Mouse (Mus musculus) megakaryocyte, embryonic 14.5 days (primary cell): Measurements from ENCODE around the gene Fntb. TPM values are rescaled to one million over a fixed set of nuclear protein-coding genes. Genes with fewer than 3 reads are reported as not detected.

Source experiments
- H3K27me3 ChIP-seq: replicated peaks from 2 replicates; pipeline ENCODE3; 2012; ENCODE audit warnings: inconsistent platforms
- H3K36me3 ChIP-seq: replicated peaks from 2 replicates; pipeline ENCODE3; 2012; ENCODE audit warnings: low read length, inconsistent platforms, mixed read lengths
- H3K4me1 ChIP-seq: 2 replicates; pipeline ENCODE4 v1.6.1; 2012; ENCODE audit warnings: inconsistent platforms
- H3K4me3 ChIP-seq: replicated peaks from 2 replicates; pipeline ENCODE3; 2012; ENCODE audit warnings: moderate library complexity, mild to moderate bottlenecking, inconsistent platforms
- H3K9me3 ChIP-seq: 2 replicates; pipeline ENCODE4 v1.6.1; 2012; ENCODE audit warnings: inconsistent platforms
- FLI1 ChIP-seq: IDR thresholded peaks from 2 replicates; pipeline ENCODE4 v1.6.1; 2012; ENCODE audit warnings: low read length, inconsistent platforms, mixed read lengths
- GATA1 ChIP-seq: IDR thresholded peaks from 3 replicates; pipeline ENCODE4 v1.6.1; 2012; ENCODE audit warnings: mixed read lengths, low read length, inconsistent platforms, borderline replicate concordance
- polyA plus RNA-seq: library from polyadenylated mRNA; stranded (reverse); fragments of >175 nt; gene quantifications from 2 replicates; pipeline ENCODE4 v1.2.3, GENCODE M21; 2012; ENCODE audit warnings: low replicate concordance; ENCODE audit not compliant: insufficient read depth

Fntb gene
- polyA plus RNA-seq, 1 experiment: 13.4 TPM

GRCm38 (mm10) chr12:76909218-76909617 is 143.8 kb downstream of the Fntb start:
- peaks cover 71% of the 10 kb centered on the region for H3K36me3 ChIP-seq
- H3K4me1 ChIP-seq: peaks cover 20% of the 10 kb centered on the region

GRCm38 (mm10) chr12:76910258-76910940 is 145.0 kb downstream of the Fntb start:
- no peaks in the 10 kb centered on the region for H3K27me3 ChIP-seq
- H3K9me3 ChIP-seq: no peaks in the 10 kb centered on the region
- H3K4me3 ChIP-seq: no peak overlapping the region
- TF ChIP-seq GATA1: no peak
- TF ChIP-seq FLI1: no peak
- H3K36me3 ChIP-seq: peaks cover 77% of the 10 kb centered on the region
- H3K4me1 ChIP-seq: peaks cover 20% of the 10 kb centered on the region

More at GRCm38 (mm10) chr12:76909218-76909617, 143.8 kb downstream of the Fntb start:
- TF ChIP-seq GATA1 (no peak), FLI1 (no peak)
- no peak overlapping the region for H3K4me3 ChIP-seq
- H3K27me3 ChIP-seq: no peaks in the 10 kb centered on the region
- H3K9me3 ChIP-seq: no peaks in the 10 kb centered on the region

GRCm38 (mm10) chr12:76911171-76911726 is 145.9 kb downstream of the Fntb start:
- H3K9me3 ChIP-seq: no peaks in the 10 kb centered on the region
- H3K36me3 ChIP-seq: peaks cover 78% of the 10 kb centered on the region
- H3K4me3 ChIP-seq: no peak overlapping the region
- H3K4me1 ChIP-seq: peaks cover 11% of the 10 kb centered on the region
- H3K27me3 ChIP-seq: no peaks in the 10 kb centered on the region
- TF ChIP-seq GATA1 (no peak), FLI1 (no peak)

GRCm38 (mm10) chr12:76912193-76912592 is 146.8 kb downstream of the Fntb start:
- H3K9me3 ChIP-seq: no peaks in the 10 kb centered on the region
- H3K4me3 ChIP-seq: no peak overlapping the region
- no peaks in the 10 kb centered on the region for H3K27me3 ChIP-seq
- TF ChIP-seq FLI1 (no peak), GATA1 (no peak)
- peaks cover 81% of the 10 kb centered on the region for H3K36me3 ChIP-seq
- peaks cover 9% of the 10 kb centered on the region; the same call in 1 of the 2 replicates for H3K4me1 ChIP-seq

- peaks cover 82% of the 10 kb centered on the region for H3K36me3 ChIP-seq
- peaks cover 13% of the 10 kb centered on the region for H3K4me1 ChIP-seq
- no peaks in the 10 kb centered on the region for H3K9me3 ChIP-seq
- no peak overlapping the region for H3K4me3 ChIP-seq
- TF ChIP-seq GATA1: no peak
- no peak for TF ChIP-seq FLI1
- H3K27me3 ChIP-seq: no peaks in the 10 kb centered on the region
These were observed 150.8 kb downstream of the Fntb start for GRCm38 (mm10) chr12:76916163-76916562.

GRCm38 (mm10) chr12:76918113-76918512 is 152.7 kb downstream of the Fntb start:
- peaks cover 13% of the 10 kb centered on the region for H3K4me1 ChIP-seq
- TF ChIP-seq FLI1 (no peak), GATA1 (no peak)
- H3K36me3 ChIP-seq: peaks cover 79% of the 10 kb centered on the region
- no peaks in the 10 kb centered on the region for H3K27me3 ChIP-seq
- no peak overlapping the region for H3K4me3 ChIP-seq
- no peaks in the 10 kb centered on the region for H3K9me3 ChIP-seq

GRCm38 (mm10) chr12:76918855-76919254 is 153.5 kb downstream of the Fntb start:
- no peaks in the 10 kb centered on the region for H3K9me3 ChIP-seq
- H3K36me3 ChIP-seq: peaks cover 81% of the 10 kb centered on the region
- H3K4me3 ChIP-seq: no peak overlapping the region
- H3K27me3 ChIP-seq: no peaks in the 10 kb centered on the region
- no peak for TF ChIP-seq GATA1
- TF ChIP-seq FLI1: no peak
- H3K4me1 ChIP-seq: peaks cover 13% of the 10 kb centered on the region

GRCm38 (mm10) chr12:76920398-76920797 is 155.0 kb downstream of the Fntb start:
- H3K4me3 ChIP-seq: no peak overlapping the region
- peaks cover 19% of the 10 kb centered on the region for H3K4me1 ChIP-seq
- peaks cover 76% of the 10 kb centered on the region for H3K36me3 ChIP-seq
- H3K9me3 ChIP-seq: no peaks in the 10 kb centered on the region
- H3K27me3 ChIP-seq: no peaks in the 10 kb centered on the region
- TF ChIP-seq FLI1 (no peak), GATA1 (no peak)

- Histone ChIP-seq H3K4me3 (no peak overlapping the region), H3K27me3 (no peaks in the 10 kb centered on the region), H3K36me3 (peaks cover 79% of the 10 kb centered on the region), H3K9me3 (no peaks in the 10 kb centered on the region), H3K4me1 (peaks cover 22% of the 10 kb centered on the region)
- TF ChIP-seq FLI1 (no peak), GATA1 (no peak)
These were observed 155.6 kb downstream of the Fntb start for GRCm38 (mm10) chr12:76920990-76921389.

GRCm38 (mm10) chr12:76923118-76923517 is 157.7 kb downstream of the Fntb start:
- H3K9me3 ChIP-seq: no peaks in the 10 kb centered on the region
- no peak overlapping the region for H3K4me3 ChIP-seq
- peaks cover 25% of the 10 kb centered on the region for H3K4me1 ChIP-seq
- TF ChIP-seq GATA1 (no peak), FLI1 (no peak)
- no peaks in the 10 kb centered on the region for H3K27me3 ChIP-seq
- peaks cover 79% of the 10 kb centered on the region for H3K36me3 ChIP-seq
